Mouse (Mus musculus) liver, embryonic 14.5 days (tissue): ENCODE data around the gene Gnpnat1. TPM values are rescaled to one million over a fixed set of nuclear protein-coding genes. Genes with fewer than 3 reads are reported as not detected.

Source experiments
- ATAC-seq: fragments of 200-750 bp; cut with Nextera tagmentation; 2 replicates; pipeline ENCODE4 v1.8.0; 2017; ENCODE audit warnings: moderate number of reproducible peaks, mild to moderate bottlenecking, moderate library complexity; ENCODE audit not compliant: insufficient read depth
- DNase-seq, 3 experiments: peaks; one replicate each; pipeline ENCODE4 v3.0.0-alpha.2; 2012 to 2013; ENCODE audit warnings: low read depth in 3 of 3, low spot score in 3 of 3
- H3K27ac ChIP-seq: fragments of 300-500 bp; sonication (generic); 2 replicates; pipeline ENCODE4 v1.5.1; 2014; ENCODE audit warnings: moderate library complexity, mild to moderate bottlenecking, control low read depth, inconsistent platforms
- H3K27me3 ChIP-seq: fragments of 300-500 bp; sonication (generic); 2 replicates; pipeline ENCODE4 v1.6.1; 2014; ENCODE audit warnings: mild to moderate bottlenecking, low read length, moderate library complexity; ENCODE audit not compliant: control insufficient read depth, insufficient read depth
- H3K36me3 ChIP-seq: fragments of 300-500 bp; sonication (generic); replicated peaks from 2 replicates; pipeline ENCODE4 v1.6.1; 2014; ENCODE audit warnings: low read depth; ENCODE audit not compliant: control insufficient read depth, insufficient read depth
- H3K4me1 ChIP-seq, 2 experiments: fragments of 200-500 bp in 1 of 2; fragments of 300-500 bp in 1 of 2; sonication (generic) in 1 of 2; replicated peaks; 2 replicates each; pipeline ENCODE4 v1.6.1; 2012 to 2014; ENCODE audit warnings: antibody characterized with exemption in 1 of 2, inconsistent platforms in 1 of 2, low read length in 1 of 2; ENCODE audit not compliant: control insufficient read depth in 2 of 2, insufficient read depth in 2 of 2
- H3K4me2 ChIP-seq: fragments of 300-500 bp; sonication (generic); 2 replicates; pipeline ENCODE4 v1.6.1; 2014; ENCODE audit warnings: low read depth, mild to moderate bottlenecking, control low read depth, moderate library complexity
- H3K4me3 ChIP-seq, 2 experiments: fragments of 200-500 bp in 1 of 2; fragments of 300-500 bp in 1 of 2; sonication (generic) in 1 of 2; 2 replicates each; pipeline ENCODE4 v1.5.1; 2012 to 2014; ENCODE audit warnings: low read depth in 2 of 2, low read length in 2 of 2, mild to moderate bottlenecking in 2 of 2, control low read depth in 1 of 2, inconsistent platforms in 1 of 2, moderate library complexity in 1 of 2; ENCODE audit not compliant: insufficient read depth in 1 of 2
- H3K9ac ChIP-seq: fragments of 300-500 bp; sonication (generic); replicated peaks from 2 replicates; pipeline ENCODE4 v1.6.1; 2014; ENCODE audit warnings: mild to moderate bottlenecking, control low read depth, moderate library complexity
- H3K9me3 ChIP-seq: fragments of 300-500 bp; sonication (generic); 2 replicates; pipeline ENCODE4 v1.6.1; 2016; ENCODE audit warnings: low read length, mixed read lengths; ENCODE audit not compliant: control insufficient read depth
- CTCF ChIP-seq: IDR thresholded peaks from 2 replicates; pipeline ENCODE4 v1.5.1; 2016; ENCODE audit warnings: antibody characterized with exemption, low read depth, control low read depth
- EP300 ChIP-seq: IDR thresholded peaks from 2 replicates; pipeline ENCODE4 v1.6.1; 2016; ENCODE audit warnings: antibody characterized with exemption, low read depth
- WGBS: fragments of 180-500 bp; shearing (Covaris S2); extraction: QIAGEN DNeasy Blood & Tissue Kit; methylation state at CpG from one replicate; pipeline ENCODE4 v1.1.7; 2014; ENCODE audit not compliant: insufficient replicate concordance; 5-methylcytosine and 5-hydroxymethylcytosine counted together
- polyA plus RNA-seq, 2 experiments: library from polyadenylated mRNA; depleted of rRNA in 1 of 2; stranded (reverse) in 1 of 2; unstranded in 1 of 2; fragments of >200 nt; fragmentation: Nextera tagmentation in 1 of 2; extraction: Ambion mirVana in 1 of 2; gene quantifications; 2 replicates each; pipeline versions ENCODE4 v1.2.1 to v1.2.3; 2012 to 2014

Gnpnat1 gene
- polyA plus RNA-seq, 2 experiments, result 8.9 to 31.0 TPM

DNA sequence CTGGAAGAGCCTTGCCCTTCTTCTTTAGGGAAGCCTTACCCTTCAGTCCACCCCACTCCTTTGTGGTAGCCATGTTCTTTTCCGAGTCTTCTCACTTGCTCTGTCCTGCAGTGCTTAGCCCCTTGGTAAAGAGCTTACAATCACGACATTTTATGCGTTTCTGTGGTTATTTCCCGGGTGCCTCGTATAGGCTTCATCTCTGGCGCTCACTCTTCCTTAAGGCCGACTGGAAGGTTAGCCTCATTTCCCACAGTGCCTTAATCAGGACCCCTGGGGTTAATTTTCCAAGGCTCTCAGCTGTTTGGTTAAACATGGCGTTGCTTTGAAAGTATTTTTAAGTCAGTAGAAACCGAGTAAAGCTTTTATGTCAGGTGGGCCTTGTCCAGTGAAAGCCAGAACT, 34.7 kb upstream of the Gnpnat1 start:
- no peak for TF ChIP-seq CTCF
- no peak for TF ChIP-seq EP300
- no peak overlapping the region for H3K27ac ChIP-seq
- ATAC-seq (no peak), DNase-seq (no peak)
- peaks cover 0 to 8% of the 10 kb centered on the region in 2 experiments; a peak in 1 of 4 replicates for H3K4me1 ChIP-seq
- H3K4me2 ChIP-seq, result no peak overlapping the region
- 64% methylated on average over 9 of the region's 9 CpGs for WGBS
- H3K27me3 ChIP-seq, result no peaks in the 10 kb centered on the region
- H3K9ac ChIP-seq, result no peak overlapping the region
- H3K36me3 ChIP-seq, result no peaks in the 10 kb centered on the region
- no peak overlapping the region for H3K4me3 ChIP-seq
- H3K9me3 ChIP-seq, result no peaks in the 10 kb centered on the region

DNA sequence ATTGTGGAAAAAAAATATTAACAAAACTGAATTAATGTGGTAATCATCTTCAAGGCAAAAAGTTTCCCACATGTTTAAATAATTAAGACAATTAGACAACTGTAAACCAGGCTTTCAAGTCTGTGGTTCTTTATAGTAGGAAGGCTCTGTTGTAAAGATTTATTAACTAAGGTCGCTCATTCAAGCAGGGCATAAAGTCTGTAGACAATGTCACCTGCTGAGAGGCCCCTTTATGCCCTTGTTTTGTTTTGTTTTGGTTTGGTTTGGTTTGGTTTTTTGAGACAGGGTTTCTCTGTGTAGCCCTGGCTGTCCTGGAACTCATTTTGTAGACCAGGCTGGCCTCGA, 34.2 kb upstream of the Gnpnat1 start:
- ATAC-seq (no peak), DNase-seq (no peak)
- no peak overlapping the region for H3K27ac ChIP-seq
- H3K4me1 ChIP-seq, result peaks cover 0 to 8% of the 10 kb centered on the region in 2 experiments; a peak in 1 of 4 replicates
- 83% methylated on average over 2 of the region's 2 CpGs for WGBS
- H3K27me3 ChIP-seq, result no peaks in the 10 kb centered on the region
- no peaks in the 10 kb centered on the region for H3K36me3 ChIP-seq
- no peak overlapping the region for H3K4me2 ChIP-seq
- H3K9me3 ChIP-seq, result no peaks in the 10 kb centered on the region
- TF ChIP-seq CTCF (no peak), EP300 (no peak)
- no peak overlapping the region for H3K9ac ChIP-seq
- H3K4me3 ChIP-seq, result no peak overlapping the region

GRCm38 (mm10) chr14:45438250-45438930, 33.7 kb upstream of the Gnpnat1 start:
- no peak for DNase-seq
- H3K36me3 ChIP-seq, result no peaks in the 10 kb centered on the region
- ATAC-seq, result no peak
- no peak overlapping the region for H3K9ac ChIP-seq
- 67% methylated on average over 19 of the region's 19 CpGs for WGBS
- no peaks in the 10 kb centered on the region for H3K9me3 ChIP-seq
- H3K27ac ChIP-seq, result no peak overlapping the region
- H3K27me3 ChIP-seq, result no peaks in the 10 kb centered on the region
- TF ChIP-seq CTCF (no peak), EP300 (no peak)
- H3K4me3 ChIP-seq, result no peak overlapping the region
- H3K4me2 ChIP-seq, result no peak overlapping the region
- peaks cover 0 to 5% of the 10 kb centered on the region in 2 experiments; a peak in 1 of 4 replicates for H3K4me1 ChIP-seq

GRCm38 (mm10) chr14:45434220-45434619, 29.5 kb upstream of the Gnpnat1 start:
- Histone ChIP-seq H3K36me3 (no peaks in the 10 kb centered on the region), H3K4me1 (no peaks in the 10 kb centered on the region), H3K4me3 (no peak overlapping the region), H3K9ac (no peak overlapping the region), H3K4me2 (no peak overlapping the region), H3K9me3 (peaks cover 6% of the 10 kb centered on the region), H3K27me3 (no peaks in the 10 kb centered on the region), H3K27ac (no peak overlapping the region)
- TF ChIP-seq CTCF, result peak; percentile 65
- no peak for TF ChIP-seq EP300
- WGBS, result 42% methylated on average over 6 of the region's 6 CpGs
- DNase-seq, result no peak
- ATAC-seq, result no peak

DNA sequence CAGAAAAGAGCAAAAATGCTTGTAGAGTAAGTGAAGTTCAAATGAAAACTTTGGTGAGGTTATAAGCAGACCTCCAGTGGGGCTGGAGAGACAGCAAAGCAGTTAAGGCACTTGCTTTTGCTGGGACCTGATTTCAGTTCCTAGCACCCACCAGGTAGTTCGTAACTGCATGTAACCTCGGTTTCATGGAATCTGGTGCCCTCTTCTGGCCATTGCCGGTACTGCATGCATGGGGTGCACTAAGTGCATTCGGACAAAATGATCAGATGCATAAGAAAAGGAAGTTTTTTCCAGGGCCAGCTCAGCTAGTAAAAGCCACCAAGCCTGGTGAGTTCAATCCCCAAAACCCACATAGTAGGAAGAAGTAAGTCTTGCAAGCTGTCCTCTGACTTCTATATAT, 27.3 kb upstream of the Gnpnat1 start:
- ATAC-seq (no peak), DNase-seq (no peak)

More for the DNA sequence above, 27.3 kb upstream of the Gnpnat1 start:
- Histone ChIP-seq H3K4me1 (no peaks in the 10 kb centered on the region), H3K4me3 (no peak overlapping the region), H3K27me3 (no peaks in the 10 kb centered on the region), H3K36me3 (no peaks in the 10 kb centered on the region), H3K9ac (no peak overlapping the region), H3K4me2 (no peak overlapping the region), H3K9me3 (peaks cover 6% of the 10 kb centered on the region), H3K27ac (no peak overlapping the region)
- TF ChIP-seq EP300, result no peak
- TF ChIP-seq CTCF, result peak; percentile 86
- 52% methylated on average over 4 of the region's 4 CpGs for WGBS
